Mouse (Mus musculus): ENCODE results near the gene Trappc6a. TPM values are rescaled to one million over a fixed set of nuclear protein-coding genes. Genes with fewer than 3 reads are reported as not detected.
A peak's percentile ranks its signal among the peaks of the same experiment; 100 is the strongest.

Trappc6a gene
- polyA plus RNA-seq, 1 experiment from 2014 or later: 38.8 TPM

- Histone ChIP-seq H3K4me1 (replicated peaks; ENCODE audit: control insufficient read depth, insufficient read depth, low read length) (peaks cover 36% of the 10 kb centered on the region), H3K9me3 (ENCODE audit: control insufficient read depth, low read length) (no peaks in the 10 kb centered on the region), H3K36me3 (replicated peaks; ENCODE audit: control insufficient read depth, insufficient read depth) (peaks cover 18% of the 10 kb centered on the region), H3K4me3 (replicated peaks; ENCODE audit: low read length) (peak overlapping the region; percentile 99), H3K4me2 (replicated peaks) (peak overlapping the region; percentile 97), H3K27ac (peak overlapping the region; percentile 98), H3K27me3 (ENCODE audit: control insufficient read depth, insufficient read depth, low read length) (no peaks in the 10 kb centered on the region), H3K9ac (peak overlapping the region; percentile 96)
- under 1% methylated on average over 97 of the region's 102 CpGs for WGBS
- ATAC-seq (ENCODE audit: low FRiP score) (peak; percentile 92), DNase-seq (ENCODE audit: low spot score) (peak; percentile 98)
These were observed 53.8 kb downstream of the Trappc6a start for GRCm38 (mm10) chr7:19561765-19562642.

GRCm38 (mm10) chr7:19562643-19563410 lies 54.6 kb downstream of the Trappc6a start, which contains the start of gene Ppp1r37:
Gene Ppp1r37 (minus strand): TSS chr7:19563076.
- H3K36me3 ChIP-seq (replicated peaks; ENCODE audit: control insufficient read depth, insufficient read depth): peaks cover 20% of the 10 kb centered on the region
- peaks cover 36% of the 10 kb centered on the region for H3K4me1 ChIP-seq (replicated peaks; ENCODE audit: control insufficient read depth, insufficient read depth, low read length)
- H3K27me3 ChIP-seq (ENCODE audit: control insufficient read depth, insufficient read depth, low read length): no peaks in the 10 kb centered on the region
- H3K9ac ChIP-seq: peak within 1 kb of the TSS; percentile 96
- H3K27ac ChIP-seq: peak within 1 kb of the TSS; percentile 98
- peak; percentile 57 for DNase-seq (ENCODE audit: low spot score)
- peak; percentile 15; the same call in 1 of the 2 replicates for ATAC-seq (ENCODE audit: low FRiP score)
- peak within 1 kb of the TSS; percentile 99 for H3K4me3 ChIP-seq (replicated peaks; ENCODE audit: low read length)
- no peaks in the 10 kb centered on the region for H3K9me3 ChIP-seq (ENCODE audit: control insufficient read depth, low read length)
- WGBS: 3% methylated on average over 19 of the region's 19 CpGs
- H3K4me2 ChIP-seq (replicated peaks): peak within 1 kb of the TSS; percentile 97

GRCm38 (mm10) chr7:19563884-19564283 lies 55.7 kb downstream of the Trappc6a start:
- Histone ChIP-seq H3K36me3 (replicated peaks; ENCODE audit: control insufficient read depth, insufficient read depth) (peaks cover 24% of the 10 kb centered on the region), H3K4me3 (replicated peaks; ENCODE audit: low read length) (no peak overlapping the region), H3K27me3 (ENCODE audit: control insufficient read depth, insufficient read depth, low read length) (no peaks in the 10 kb centered on the region), H3K9ac (no peak overlapping the region), H3K4me2 (replicated peaks) (no peak overlapping the region), H3K27ac (no peak overlapping the region), H3K9me3 (ENCODE audit: control insufficient read depth, low read length) (no peaks in the 10 kb centered on the region), H3K4me1 (replicated peaks; ENCODE audit: control insufficient read depth, insufficient read depth, low read length) (peaks cover 32% of the 10 kb centered on the region)
- 93% methylated on average over 3 of the region's 3 CpGs for WGBS
- ATAC-seq (ENCODE audit: low FRiP score) (no peak), DNase-seq (ENCODE audit: low spot score) (no peak)

GRCm38 (mm10) chr7:19564455-19564854 lies 56.3 kb downstream of the Trappc6a start:
- Histone ChIP-seq H3K36me3 (replicated peaks; ENCODE audit: control insufficient read depth, insufficient read depth) (peaks cover 28% of the 10 kb centered on the region), H3K27ac (no peak overlapping the region), H3K4me1 (replicated peaks; ENCODE audit: control insufficient read depth, insufficient read depth, low read length) (peaks cover 26% of the 10 kb centered on the region), H3K9me3 (ENCODE audit: control insufficient read depth, low read length) (no peaks in the 10 kb centered on the region), H3K4me2 (replicated peaks) (no peak overlapping the region), H3K4me3 (replicated peaks; ENCODE audit: low read length) (no peak overlapping the region), H3K9ac (no peak overlapping the region), H3K27me3 (ENCODE audit: control insufficient read depth, insufficient read depth, low read length) (no peaks in the 10 kb centered on the region)
- no peak for DNase-seq (ENCODE audit: low spot score)
- ATAC-seq (ENCODE audit: low FRiP score): no peak
- WGBS: 90% methylated on average over 4 of the region's 4 CpGs

Other genes with a start within 250 kb of the Trappc6a start
- gene Vasp, start 236.6 kb upstream of the Trappc6a start, polyA plus RNA-seq (2014; fragmentation: Nextera tagmentation; extraction: Ambion mirVana): 32.7 and 35.3 TPM in 2 replicates
- 0.74 and 1.0 TPM in 2 replicates for gene Ppm1n, start 228.3 kb upstream of the Trappc6a start, polyA plus RNA-seq (2014; fragmentation: Nextera tagmentation; extraction: Ambion mirVana)
- gene Rtn2, start 225.8 kb upstream of the Trappc6a start, polyA plus RNA-seq (2014; fragmentation: Nextera tagmentation; extraction: Ambion mirVana): 106 and 112 TPM in 2 replicates
- 0.12 TPM in 1 of 2 replicates, not detected in the other for gene Fosb, start 198.3 kb upstream of the Trappc6a start, polyA plus RNA-seq (2014; fragmentation: Nextera tagmentation; extraction: Ambion mirVana)
- gene Ercc1, start 163.6 kb upstream of the Trappc6a start, polyA plus RNA-seq (2014; fragmentation: Nextera tagmentation; extraction: Ambion mirVana): 82.6 and 86.1 TPM in 2 replicates
- 17.0 TPM in 2 replicates for gene Cd3eap, start 148.9 kb upstream of the Trappc6a start, polyA plus RNA-seq (2014; fragmentation: Nextera tagmentation; extraction: Ambion mirVana)
- gene Ppp1r13l, start 148.6 kb upstream of the Trappc6a start, polyA plus RNA-seq (2014; fragmentation: Nextera tagmentation; extraction: Ambion mirVana): 2.4 and 2.6 TPM in 2 replicates
- gene Ercc2, start 126.4 kb upstream of the Trappc6a start, polyA plus RNA-seq (2014; fragmentation: Nextera tagmentation; extraction: Ambion mirVana): 15.6 and 16.5 TPM in 2 replicates
- 0.78 and 1.1 TPM in 2 replicates for gene Klc3, start 104.3 kb upstream of the Trappc6a start, polyA plus RNA-seq (2014; fragmentation: Nextera tagmentation; extraction: Ambion mirVana)
- gene Ckm, start 103.6 kb upstream of the Trappc6a start, polyA plus RNA-seq (2014; fragmentation: Nextera tagmentation; extraction: Ambion mirVana): not detected in 2 replicates
- 19.2 and 20.4 TPM in 2 replicates for gene Mark4, start 49.6 kb upstream of the Trappc6a start, polyA plus RNA-seq (2014; fragmentation: Nextera tagmentation; extraction: Ambion mirVana)
- 0.79 and 0.87 TPM in 2 replicates for gene Exoc3l2, start 45.1 kb upstream of the Trappc6a start, polyA plus RNA-seq (2014; fragmentation: Nextera tagmentation; extraction: Ambion mirVana)
- gene Bloc1s3, start within 50 bp of the Trappc6a start, polyA plus RNA-seq (2014; fragmentation: Nextera tagmentation; extraction: Ambion mirVana): 2.6 and 3.6 TPM in 2 replicates
- 0.98 and 1.1 TPM in 2 replicates for gene Nkpd1, start 9.4 kb downstream of the Trappc6a start, polyA plus RNA-seq (2014; fragmentation: Nextera tagmentation; extraction: Ambion mirVana)
- 12.7 and 12.9 TPM in 2 replicates for gene Ppp1r37, start 54.7 kb downstream of the Trappc6a start, polyA plus RNA-seq (2014; fragmentation: Nextera tagmentation; extraction: Ambion mirVana)
- 0.13 and 0.16 TPM in 2 replicates for gene Zfp296, start 68.9 kb downstream of the Trappc6a start, polyA plus RNA-seq (2014; fragmentation: Nextera tagmentation; extraction: Ambion mirVana)
- 141 and 157 TPM in 2 replicates for gene Gemin7, start 69.2 kb downstream of the Trappc6a start, polyA plus RNA-seq (2014; fragmentation: Nextera tagmentation; extraction: Ambion mirVana)
- gene Clasrp, start 96.1 kb downstream of the Trappc6a start, polyA plus RNA-seq (2014; fragmentation: Nextera tagmentation; extraction: Ambion mirVana): 41.6 and 47.6 TPM in 2 replicates
- 5.4 and 7.9 TPM in 2 replicates for gene Relb, start 121.0 kb downstream of the Trappc6a start, polyA plus RNA-seq (2014; fragmentation: Nextera tagmentation; extraction: Ambion mirVana)
- gene Clptm1, start 156.6 kb downstream of the Trappc6a start, polyA plus RNA-seq (2014; fragmentation: Nextera tagmentation; extraction: Ambion mirVana): 150 and 170 TPM in 2 replicates
- not detected in 2 replicates for gene Apoc2, start 169.5 kb downstream of the Trappc6a start, polyA plus RNA-seq (2014; fragmentation: Nextera tagmentation; extraction: Ambion mirVana)
- gene Gm44805, start 173.0 kb downstream of the Trappc6a start, polyA plus RNA-seq (2014; fragmentation: Nextera tagmentation; extraction: Ambion mirVana): not detected in 2 replicates
- gene Apoc4, start 173.1 kb downstream of the Trappc6a start, polyA plus RNA-seq (2014; fragmentation: Nextera tagmentation; extraction: Ambion mirVana): not detected in 2 replicates
- 2.3 and 2.5 TPM in 2 replicates for gene Apoc1, start 184.3 kb downstream of the Trappc6a start, polyA plus RNA-seq (2014; fragmentation: Nextera tagmentation; extraction: Ambion mirVana)
- gene Apoe, start 190.8 kb downstream of the Trappc6a start, polyA plus RNA-seq (2014; fragmentation: Nextera tagmentation; extraction: Ambion mirVana): 543 and 561 TPM in 2 replicates
- 119 and 128 TPM in 2 replicates for gene Tomm40, start 207.0 kb downstream of the Trappc6a start, polyA plus RNA-seq (2014; fragmentation: Nextera tagmentation; extraction: Ambion mirVana)
- 46.7 and 49.5 TPM in 2 replicates for gene Nectin2, start 242.1 kb downstream of the Trappc6a start, polyA plus RNA-seq (2014; fragmentation: Nextera tagmentation; extraction: Ambion mirVana)